Mouse (Mus musculus) neural tube, embryonic 14.5 days (tissue): ENCODE measurements at regions not wholly inside any gene's neighbourhood (a gene's known extent, or its start where the extent isn't known, plus 50 kb on each side); places are given as distances from the start of the nearest gene placed in this dataset.

ENCODE experiments used
- ATAC-seq: fragments of 200-750 bp; cut with Nextera tagmentation; 2 replicates; pipeline ENCODE4 v1.8.0; 2017; ENCODE audit warnings: low read depth, mild to moderate bottlenecking, moderate TSS enrichment, moderate library complexity
- H3K27ac ChIP-seq: fragments of 300-500 bp; sonication (generic); 2 replicates; pipeline ENCODE4 v1.5.1; 2014; ENCODE audit warnings: low read depth, mild to moderate bottlenecking, control low read depth, low read length, moderate library complexity, mixed read lengths
- H3K27me3 ChIP-seq: fragments of 300-500 bp; sonication (generic); 2 replicates; pipeline ENCODE4 v1.6.1; 2014; ENCODE audit warnings: low read length; ENCODE audit not compliant: control insufficient read depth, insufficient read depth
- H3K36me3 ChIP-seq: fragments of 300-500 bp; sonication (generic); 2 replicates; pipeline ENCODE4 v1.6.1; 2014; ENCODE audit warnings: low read length, mixed read lengths; ENCODE audit not compliant: control insufficient read depth, insufficient read depth
- H3K4me1 ChIP-seq: fragments of 300-500 bp; sonication (generic); 2 replicates; pipeline ENCODE4 v1.6.1; 2014; ENCODE audit warnings: low read length; ENCODE audit not compliant: control insufficient read depth, insufficient read depth
- H3K4me2 ChIP-seq: fragments of 300-500 bp; sonication (generic); 2 replicates; pipeline ENCODE4 v1.6.1; 2014; ENCODE audit warnings: mild to moderate bottlenecking, low read depth, low read length, control low read depth
- H3K4me3 ChIP-seq: fragments of 300-500 bp; sonication (generic); 2 replicates; pipeline ENCODE4 v1.5.1; 2014; ENCODE audit warnings: low read depth, low read length, control low read depth, mixed read lengths
- H3K9ac ChIP-seq: fragments of 300-500 bp; sonication (generic); replicated peaks from 2 replicates; pipeline ENCODE4 v1.6.1; 2014; ENCODE audit warnings: low read depth, mild to moderate bottlenecking, control low read depth, low read length, mixed read lengths
- H3K9me3 ChIP-seq: fragments of 300-500 bp; sonication (generic); 2 replicates; pipeline ENCODE4 v1.6.1; 2016; ENCODE audit warnings: low read length; ENCODE audit not compliant: control insufficient read depth
- WGBS: fragments of 180-500 bp; shearing (Covaris S2); extraction: QIAGEN DNeasy Blood & Tissue Kit; methylation state at CpG from one replicate; pipeline ENCODE4 v1.1.7; 2014; 5-methylcytosine and 5-hydroxymethylcytosine counted together

GRCm38 (mm10) chr7:116995770-116996169 is 385.0 kb upstream of the Xylt1 start:
- WGBS = 91% methylated on average over 3 of the region's 3 CpGs

GRCm38 (mm10) chr7:117003167-117003566 is 377.6 kb upstream of the Xylt1 start:
- H3K9ac ChIP-seq = no peak overlapping the region
- H3K27me3 ChIP-seq = no peaks in the 10 kb centered on the region
- no peaks in the 10 kb centered on the region for H3K36me3 ChIP-seq
- no peak overlapping the region for H3K4me3 ChIP-seq
- H3K4me1 ChIP-seq = no peaks in the 10 kb centered on the region
- H3K4me2 ChIP-seq = no peak overlapping the region
- H3K27ac ChIP-seq = no peak overlapping the region
- no peaks in the 10 kb centered on the region for H3K9me3 ChIP-seq
- no peak for ATAC-seq

More at GRCm38 (mm10) chr7:116995770-116996169, 385.0 kb upstream of the Xylt1 start:
- Histone ChIP-seq H3K27me3 (no peaks in the 10 kb centered on the region), H3K4me2 (no peak overlapping the region), H3K27ac (no peak overlapping the region), H3K36me3 (no peaks in the 10 kb centered on the region), H3K9me3 (no peaks in the 10 kb centered on the region), H3K4me3 (no peak overlapping the region), H3K4me1 (no peaks in the 10 kb centered on the region), H3K9ac (no peak overlapping the region)
- no peak for ATAC-seq

- no peak overlapping the region for H3K4me2 ChIP-seq
- no peak overlapping the region for H3K27ac ChIP-seq
- no peaks in the 10 kb centered on the region for H3K36me3 ChIP-seq
- H3K9ac ChIP-seq = no peak overlapping the region
- H3K9me3 ChIP-seq = no peaks in the 10 kb centered on the region
- no peaks in the 10 kb centered on the region for H3K27me3 ChIP-seq
- WGBS = 95% methylated on average over 1 of the region's 1 CpGs
- no peak for ATAC-seq
- H3K4me3 ChIP-seq = no peak overlapping the region
- H3K4me1 ChIP-seq = no peaks in the 10 kb centered on the region
Observed at GRCm38 (mm10) chr7:117018349-117018748, 362.4 kb upstream of the Xylt1 start.

- 63% methylated on average over 4 of the region's 4 CpGs for WGBS
- no peak overlapping the region for H3K4me2 ChIP-seq
- ATAC-seq = no peak
Observed at GRCm38 (mm10) chr7:117021716-117022115, 359.1 kb upstream of the Xylt1 start.

GRCm38 (mm10) chr7:117044926-117045325 is 335.9 kb upstream of the Xylt1 start:
- H3K4me1 ChIP-seq = no peaks in the 10 kb centered on the region
- no peaks in the 10 kb centered on the region for H3K27me3 ChIP-seq
- H3K27ac ChIP-seq = no peak overlapping the region
- WGBS = 83% methylated on average over 9 of the region's 9 CpGs
- no peak overlapping the region for H3K4me2 ChIP-seq
- no peaks in the 10 kb centered on the region for H3K36me3 ChIP-seq
- no peak overlapping the region for H3K9ac ChIP-seq
- no peak overlapping the region for H3K4me3 ChIP-seq
- no peaks in the 10 kb centered on the region for H3K9me3 ChIP-seq
- no peak for ATAC-seq

More at GRCm38 (mm10) chr7:117021716-117022115, 359.1 kb upstream of the Xylt1 start:
- H3K27ac ChIP-seq = no peak overlapping the region
- H3K4me1 ChIP-seq = no peaks in the 10 kb centered on the region
- H3K36me3 ChIP-seq = no peaks in the 10 kb centered on the region
- H3K4me3 ChIP-seq = no peak overlapping the region
- no peak overlapping the region for H3K9ac ChIP-seq
- no peaks in the 10 kb centered on the region for H3K9me3 ChIP-seq
- H3K27me3 ChIP-seq = no peaks in the 10 kb centered on the region

GRCm38 (mm10) chr7:117049249-117049648 is 331.5 kb upstream of the Xylt1 start:
- Histone ChIP-seq H3K9ac (no peak overlapping the region), H3K27ac (no peak overlapping the region), H3K4me3 (no peak overlapping the region), H3K4me2 (no peak overlapping the region), H3K27me3 (no peaks in the 10 kb centered on the region), H3K9me3 (no peaks in the 10 kb centered on the region), H3K4me1 (no peaks in the 10 kb centered on the region), H3K36me3 (no peaks in the 10 kb centered on the region)
- no peak for ATAC-seq

GRCm38 (mm10) chr7:117065771-117066170 is 315.0 kb upstream of the Xylt1 start:
- whole genome bisulfite sequencing = 69% methylated on average over 2 of the region's 2 CpGs
- Histone ChIP-seq H3K27me3 (no peaks in the 10 kb centered on the region), H3K27ac (no peak overlapping the region), H3K9me3 (no peaks in the 10 kb centered on the region), H3K4me3 (no peak overlapping the region), H3K36me3 (no peaks in the 10 kb centered on the region), H3K4me1 (no peaks in the 10 kb centered on the region), H3K4me2 (no peak overlapping the region), H3K9ac (no peak overlapping the region)
- ATAC-seq = no peak

GRCm38 (mm10) chr7:117090911-117091550 is 289.7 kb upstream of the Xylt1 start:
- no peaks in the 10 kb centered on the region for H3K36me3 ChIP-seq
- no peaks in the 10 kb centered on the region for H3K9me3 ChIP-seq
- H3K9ac ChIP-seq = no peak overlapping the region
- H3K4me3 ChIP-seq = no peak overlapping the region
- no peaks in the 10 kb centered on the region for H3K4me1 ChIP-seq
- 63% methylated on average over 6 of the region's 6 CpGs for WGBS
- no peak overlapping the region for H3K27ac ChIP-seq
- H3K4me2 ChIP-seq = no peak overlapping the region
- no peaks in the 10 kb centered on the region for H3K27me3 ChIP-seq
- ATAC-seq = no peak

GRCm38 (mm10) chr7:117092860-117093259 is 287.9 kb upstream of the Xylt1 start:
- no peaks in the 10 kb centered on the region for H3K36me3 ChIP-seq
- H3K4me3 ChIP-seq = no peak overlapping the region
- no peak overlapping the region for H3K27ac ChIP-seq
- no peaks in the 10 kb centered on the region for H3K27me3 ChIP-seq
- H3K4me1 ChIP-seq = no peaks in the 10 kb centered on the region
- no peak overlapping the region for H3K4me2 ChIP-seq
- no peaks in the 10 kb centered on the region for H3K9me3 ChIP-seq
- H3K9ac ChIP-seq = no peak overlapping the region
- no peak for ATAC-seq
- 85% methylated on average over 4 of the region's 4 CpGs for WGBS
